ENCODE assay signal across 8 mouse cellular contexts in the genomic region with DNA sequence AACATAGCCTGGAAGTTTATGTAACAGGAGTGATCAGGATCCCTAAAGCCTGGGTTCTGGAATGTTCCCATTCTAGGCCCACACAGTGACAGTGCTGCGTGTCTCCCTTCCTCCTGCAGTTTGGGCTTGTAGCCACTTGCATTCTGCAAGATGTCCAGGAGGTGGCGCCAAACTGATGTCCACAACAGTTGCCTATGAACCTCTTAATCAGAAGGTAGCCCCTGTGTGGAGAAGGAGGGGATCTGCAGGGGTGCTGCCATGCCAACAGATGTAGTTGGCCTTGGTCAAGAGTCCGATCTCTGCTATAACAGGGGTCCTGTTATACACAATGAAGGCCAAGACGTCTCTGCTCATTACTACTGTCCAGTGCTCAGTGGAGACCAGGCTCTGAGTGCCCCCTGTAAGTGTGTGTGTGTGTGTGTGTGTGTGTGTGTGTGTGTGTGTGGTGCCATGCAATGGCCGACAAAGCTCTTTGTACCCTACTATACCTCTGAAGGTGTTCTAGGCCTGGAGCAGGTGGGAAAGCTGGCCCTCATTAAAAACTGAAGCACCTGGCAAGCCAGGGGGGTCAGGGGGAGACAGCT. TPM values are rescaled to one million over a fixed set of nuclear protein-coding genes. Genes with fewer than 3 reads are reported as not detected.
A peak's percentile ranks its signal among the peaks of the same experiment; 100 is the strongest.
DNase-seq lines count a peak whose midpoint lies in the region; ATAC-seq and TF ChIP-seq lines count a peak whose summit lies in the region.

No protein-coding gene starts in this region.

- no peak overlapping the region for H3K4me3 ChIP-seq in G1E (ENCODE audit: low read depth, low read length)
- no peak overlapping the region for H3K4me3 ChIP-seq in forebrain, postnatal 0 days (ENCODE audit: low read depth, low read length)
- H3K4me3 ChIP-seq in hindbrain, embryonic 11.5 days (ENCODE audit: low read depth, low read length) = no peak overlapping the region

- H3K9me3 ChIP-seq in G1E (replicated peaks) = peaks cover 29% of the 10 kb centered on the region
- no peaks in the 10 kb centered on the region for H3K9me3 ChIP-seq in forebrain, postnatal 0 days (ENCODE audit: low read length)
- H3K9me3 ChIP-seq in hindbrain, embryonic 11.5 days (ENCODE audit: control insufficient read depth, low read length) = no peaks in the 10 kb centered on the region

- no peaks in the 10 kb centered on the region for H3K4me1 ChIP-seq in G1E (ENCODE audit: insufficient read depth, low read depth, low read length)
- H3K4me1 ChIP-seq in forebrain, postnatal 0 days (ENCODE audit: insufficient read depth) = no peaks in the 10 kb centered on the region
- no peaks in the 10 kb centered on the region for H3K4me1 ChIP-seq in hindbrain, embryonic 11.5 days (replicated peaks; ENCODE audit: control insufficient read depth, insufficient read depth, low read length)

- no peaks in the 10 kb centered on the region for H3K36me3 ChIP-seq in G1E (replicated peaks)
- no peaks in the 10 kb centered on the region for H3K36me3 ChIP-seq in forebrain, postnatal 0 days (ENCODE audit: insufficient read depth)
- no peaks in the 10 kb centered on the region for H3K36me3 ChIP-seq in hindbrain, embryonic 11.5 days (ENCODE audit: control insufficient read depth, insufficient read depth, low read length)

- H3K27me3 ChIP-seq in G1E (ENCODE audit: insufficient read depth, low read length) = no peaks in the 10 kb centered on the region
- H3K27me3 ChIP-seq in forebrain, postnatal 0 days (ENCODE audit: insufficient read depth, low read length) = no peaks in the 10 kb centered on the region
- H3K27me3 ChIP-seq in hindbrain, embryonic 11.5 days (ENCODE audit: control insufficient read depth, insufficient read depth, low read length) = no peaks in the 10 kb centered on the region

- H3K4me2 ChIP-seq in forebrain, postnatal 0 days (ENCODE audit: low read depth) = no peak overlapping the region
- no peak overlapping the region for H3K4me2 ChIP-seq in hindbrain, embryonic 11.5 days (replicated peaks; ENCODE audit: low read depth, low read length)

- no peak overlapping the region for H3K9ac ChIP-seq in forebrain, postnatal 0 days
- no peak overlapping the region for H3K9ac ChIP-seq in hindbrain, embryonic 11.5 days (ENCODE audit: low read depth, low read length)

- DNase-seq in G1E (ENCODE audit: low spot score) = peak; percentile 9
- DNase-seq in cerebellum, adult 11 months = peak; percentile 92
- peak; percentile 92 for DNase-seq in forebrain, postnatal 0 days
- peak; percentile 91 for DNase-seq in hindbrain, embryonic 11.5 days (ENCODE audit: low spot score)
- peak; percentile 96 to 98 for DNase-seq in layer of hippocampus, postnatal 10 days (ENCODE audit: low spot score in 2 of 2)
- DNase-seq in lung, postnatal 10 days = peak; percentile 94
- peak; percentile 68 for DNase-seq in retina, adult 2 months (ENCODE audit: low read depth, low spot score)
- DNase-seq in thymus, postnatal 14 days = peak; percentile 87

- TF ChIP-seq CTCF in G1E (IDR thresholded peaks at IDR 0.05; ENCODE audit: low read depth, low read length) = peak; percentile 74
- TF ChIP-seq CTCF in forebrain, postnatal 0 days (IDR thresholded peaks at IDR 0.05; ENCODE audit: low read depth) = peak; percentile 100

- ATAC-seq in G1E (ENCODE audit: extremely low read depth, insufficient number of reproducible peaks, low FRiP score, poor library complexity, severe bottlenecking) = peak; percentile 4; the same call in 1 of the 2 replicates
- peak; percentile 47 for ATAC-seq in forebrain, postnatal 0 days
- ATAC-seq in hindbrain, embryonic 11.5 days (ENCODE audit: low FRiP score) = peak; percentile 53

- 27% methylated on average over 5 of the region's 5 CpGs for WGBS in forebrain, postnatal 0 days
- WGBS in hindbrain, embryonic 11.5 days = 48% methylated on average over 5 of the region's 5 CpGs

- H3K27ac ChIP-seq in forebrain, postnatal 0 days (ENCODE audit: low read depth, low read length) = no peak overlapping the region
- H3K27ac ChIP-seq in hindbrain, embryonic 11.5 days (ENCODE audit: low read depth, low read length) = no peak overlapping the region

RNA-seq across cellular contexts. Expression of a gene that starts 24.5 kb away (rescaled TPM):
- total RNA-seq in G1E (2014; fragmentation: Nextera tagmentation) (not detected in 2 replicates), G1E (2017) (0.05 TPM in 1 of 2 replicates, not detected in the other)
- not detected in 2 replicates for polyA plus RNA-seq in G1E (2012)
- 50.8 and 53.8 TPM in 2 replicates for total RNA-seq in forebrain, postnatal 0 days (2014; rRNA removed)
- polyA plus RNA-seq in forebrain, postnatal 0 days (2015; fragmentation: Nextera tagmentation; extraction: Ambion mirVana) = 48.1 and 49.9 TPM in 2 replicates
- 10.6 and 12.2 TPM in 2 replicates for polyA plus RNA-seq in hindbrain, embryonic 11.5 days (2014; fragmentation: Nextera tagmentation; extraction: Ambion mirVana)
- total RNA-seq in layer of hippocampus, postnatal 10 days (2021) = 100 to 1,000 TPM; 137 to 138 TPM

RNA-seq across cellular contexts. Expression of a gene that starts 42.3 kb away (rescaled TPM):
- total RNA-seq in G1E (2014; fragmentation: Nextera tagmentation) (not detected in 2 replicates), G1E (2017) (0.12 and 0.22 TPM in 2 replicates)
- not detected in 2 replicates for polyA plus RNA-seq in G1E (2012)
- total RNA-seq in forebrain, postnatal 0 days (2014; rRNA removed) = 28.6 and 29.0 TPM in 2 replicates
- 16.3 and 18.3 TPM in 2 replicates for polyA plus RNA-seq in forebrain, postnatal 0 days (2015; fragmentation: Nextera tagmentation; extraction: Ambion mirVana)
- polyA plus RNA-seq in hindbrain, embryonic 11.5 days (2014; fragmentation: Nextera tagmentation; extraction: Ambion mirVana) = 1.2 and 1.7 TPM in 2 replicates
- total RNA-seq in layer of hippocampus, postnatal 10 days (2021) = 100 to 1,000 TPM; 406 to 434 TPM

Comparison
In these comparisons a context has a peak if more than half of its experiments do, and no peak if none do; other contexts are left out.
1. DNase-seq: peak in every context shown above with its lines; median percentile 97 in layer of hippocampus, postnatal 10 days; 94 in lung, postnatal 10 days; 92 in cerebellum, adult 11 months; 92 in forebrain, postnatal 0 days; 91 in hindbrain, embryonic 11.5 days; 87 in thymus, postnatal 14 days; 68 in retina, adult 2 months; 9 in G1E.
2. RNA of a gene that starts 24.5 kb away (total RNA-seq): 137 to 138 TPM in layer of hippocampus, postnatal 10 days and 50.8 to 53.8 TPM in forebrain, postnatal 0 days; 0.05 TPM in G1E; every median in the first group is over 10 times any median in the second.
3. RNA of a gene that starts 42.3 kb away (total RNA-seq): 406 to 434 TPM in layer of hippocampus, postnatal 10 days and 28.6 to 29.0 TPM in forebrain, postnatal 0 days; 0.12 to 0.22 TPM in G1E; every median in the first group is over 10 times any median in the second.
4. Peak in every context shown above with its lines, with median percentiles within 50 percentile points of each other: ATAC-seq.